Mouse (Mus musculus) neural tube, embryonic 13.5 days (tissue): ENCODE measurements around the gene Olfr48. TPM values are rescaled to one million over a fixed set of nuclear protein-coding genes. Genes with fewer than 3 reads are reported as not detected.

Source experiments
- ATAC-seq: fragments of 200-750 bp; cut with Nextera tagmentation; 2 replicates; pipeline ENCODE4 v1.8.0; 2017; ENCODE audit warnings: low read depth, mild to moderate bottlenecking, moderate TSS enrichment, moderate library complexity
- H3K27ac ChIP-seq: fragments of 300-500 bp; sonication (generic); replicated peaks from 2 replicates; pipeline ENCODE4 v1.5.1; 2015; ENCODE audit warnings: moderate library complexity, mild to moderate bottlenecking, inconsistent platforms
- H3K27me3 ChIP-seq: fragments of 300-500 bp; sonication (generic); 2 replicates; pipeline ENCODE4 v1.6.1; 2015; ENCODE audit warnings: mild to moderate bottlenecking, inconsistent platforms
- H3K36me3 ChIP-seq: fragments of 300-500 bp; sonication (generic); 2 replicates; pipeline ENCODE4 v1.6.1; 2015; ENCODE audit warnings: mild to moderate bottlenecking, inconsistent platforms
- H3K4me1 ChIP-seq: fragments of 300-500 bp; sonication (generic); replicated peaks from 2 replicates; pipeline ENCODE4 v1.6.1; 2015; ENCODE audit warnings: inconsistent platforms
- H3K4me2 ChIP-seq: fragments of 300-500 bp; sonication (generic); 2 replicates; pipeline ENCODE4 v1.6.1; 2015; ENCODE audit warnings: inconsistent platforms, mild to moderate bottlenecking, moderate library complexity
- H3K4me3 ChIP-seq: fragments of 300-500 bp; sonication (generic); 2 replicates; pipeline ENCODE4 v1.5.1; 2015; ENCODE audit warnings: mild to moderate bottlenecking, inconsistent platforms
- H3K9ac ChIP-seq: fragments of 300-500 bp; sonication (generic); 2 replicates; pipeline ENCODE4 v1.6.1; 2015; ENCODE audit warnings: moderate library complexity, mild to moderate bottlenecking, inconsistent platforms
- H3K9me3 ChIP-seq: fragments of 300-500 bp; sonication (generic); 2 replicates; pipeline ENCODE4 v1.6.1; 2016; ENCODE audit warnings: inconsistent platforms
- WGBS: fragments of 180-500 bp; shearing (Covaris S2); methylation state at CpG from one replicate; pipeline ENCODE4 v1.1.7; 2015; 5-methylcytosine and 5-hydroxymethylcytosine counted together
- polyA plus RNA-seq: library from polyadenylated mRNA; unstranded; fragments of >200 nt; fragmentation: Nextera tagmentation; extraction: Ambion mirVana; gene quantifications from 2 replicates; pipeline ENCODE4 v1.2.1, GENCODE M21; 2015

Gene Olfr48
- polyA plus RNA-seq: not detected in 2 replicates

- WGBS: 88% methylated on average over 5 of the region's 5 CpGs
- Histone ChIP-seq H3K4me2 (no peak within 1 kb of the TSS), H3K9ac (no peak within 1 kb of the TSS), H3K36me3 (no peaks in the 10 kb centered on the region), H3K4me3 (no peak within 1 kb of the TSS), H3K4me1 (no peaks in the 10 kb centered on the region), H3K27me3 (no peaks in the 10 kb centered on the region), H3K9me3 (no peaks in the 10 kb centered on the region), H3K27ac (no peak within 1 kb of the TSS)
- ATAC-seq: no peak
Observed at GRCm38 (mm10) chr2:89848105-89848504, at the start of gene Olfr48. TSS of gene Olfr48 (minus strand) at chr2:89848205.

DNA sequence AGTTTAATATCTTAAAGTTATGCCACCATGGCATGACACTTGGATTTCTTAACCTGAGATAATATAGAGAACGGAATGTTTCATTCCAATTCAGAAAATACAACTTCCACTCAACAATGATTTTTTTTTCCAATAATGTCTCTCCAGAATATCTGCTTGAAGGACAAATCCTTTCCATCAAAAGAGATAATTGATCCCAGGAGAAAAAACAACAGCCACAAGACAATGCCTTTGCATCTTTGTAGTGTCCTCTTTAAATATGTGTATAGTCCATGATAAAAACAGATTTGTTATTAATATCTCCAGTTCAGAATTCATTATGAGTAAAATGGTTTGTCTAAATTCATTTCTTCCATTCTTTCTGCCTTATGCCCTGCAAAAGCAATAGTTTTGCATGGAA lies 30.1 kb upstream of the Olfr48 start, which contains the start of gene Olfr1257:
Gene Olfr1257 (plus strand): TSS at position 301 of the 400 bp plus-strand sequence.
- Histone ChIP-seq H3K9ac (no peak within 1 kb of the TSS), H3K4me2 (no peak within 1 kb of the TSS), H3K36me3 (no peaks in the 10 kb centered on the region), H3K27me3 (no peaks in the 10 kb centered on the region), H3K4me3 (no peak within 1 kb of the TSS), H3K27ac (no peak within 1 kb of the TSS), H3K4me1 (no peaks in the 10 kb centered on the region), H3K9me3 (no peaks in the 10 kb centered on the region)
- no peak for ATAC-seq
- 96% methylated on average over 1 of the region's 1 CpGs for WGBS

- no peaks in the 10 kb centered on the region for H3K9me3 ChIP-seq
- H3K9ac ChIP-seq: no peak overlapping the region
- H3K27ac ChIP-seq: no peak overlapping the region
- 97% methylated on average over 1 of the region's 1 CpGs for WGBS
- no peaks in the 10 kb centered on the region for H3K27me3 ChIP-seq
- H3K4me2 ChIP-seq: no peak overlapping the region
- H3K36me3 ChIP-seq: no peaks in the 10 kb centered on the region
- H3K4me1 ChIP-seq: no peaks in the 10 kb centered on the region
- no peak overlapping the region for H3K4me3 ChIP-seq
- no peak for ATAC-seq
Observed at GRCm38 (mm10) chr2:89849230-89849629, 1.2 kb upstream of the Olfr48 start.

- WGBS: 49% methylated on average over 2 of the region's 2 CpGs
- no peak within 1 kb of the TSS for H3K4me3 ChIP-seq
Observed at GRCm38 (mm10) chr2:89841455-89841854, 6.5 kb downstream of the Olfr48 start, which contains the start of gene Olfr1256. TSS of gene Olfr1256 (minus strand) at chr2:89841555.

GRCm38 (mm10) chr2:89820216-89820615 lies 27.8 kb downstream of the Olfr48 start:
- Histone ChIP-seq H3K27me3 (no peaks in the 10 kb centered on the region), H3K36me3 (no peaks in the 10 kb centered on the region), H3K4me3 (no peak overlapping the region), H3K27ac (no peak overlapping the region), H3K9ac (no peak overlapping the region), H3K4me2 (no peak overlapping the region), H3K4me1 (no peaks in the 10 kb centered on the region), H3K9me3 (no peaks in the 10 kb centered on the region)
- ATAC-seq: no peak
- WGBS: 88% methylated on average over 1 of the region's 1 CpGs

More at GRCm38 (mm10) chr2:89841455-89841854, 6.5 kb downstream of the Olfr48 start, which contains the start of gene Olfr1256:
- Histone ChIP-seq H3K4me1 (no peaks in the 10 kb centered on the region), H3K27me3 (no peaks in the 10 kb centered on the region), H3K4me2 (no peak within 1 kb of the TSS), H3K27ac (no peak within 1 kb of the TSS), H3K9ac (no peak within 1 kb of the TSS), H3K9me3 (no peaks in the 10 kb centered on the region), H3K36me3 (no peaks in the 10 kb centered on the region)
- no peak for ATAC-seq

DNA sequence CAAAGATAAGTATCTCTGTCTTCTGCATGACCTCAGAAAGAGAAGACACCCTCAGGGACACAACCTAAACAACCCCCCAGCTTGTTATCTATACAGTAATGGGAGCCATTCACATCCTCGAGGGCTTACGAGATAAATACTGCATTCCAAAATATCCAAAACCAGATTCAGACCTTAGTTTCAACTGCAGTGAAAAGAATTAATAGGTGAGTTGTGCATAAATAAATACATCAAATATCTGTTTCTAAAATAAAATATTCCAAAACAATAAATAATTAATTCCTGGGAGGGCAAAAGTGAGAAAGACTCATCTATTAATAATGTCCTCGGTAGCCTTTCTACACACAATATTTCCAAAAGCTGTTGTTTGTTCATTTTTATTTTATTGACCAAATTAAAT lies 36.3 kb downstream of the Olfr48 start, which contains the start of gene Olfr1255:
Gene Olfr1255 (plus strand): TSS at position 301 of the 400 bp plus-strand sequence.
- WGBS: 87% methylated on average over 3 of the region's 3 CpGs
- Histone ChIP-seq H3K9me3 (no peaks in the 10 kb centered on the region), H3K4me1 (no peaks in the 10 kb centered on the region), H3K27ac (no peak within 1 kb of the TSS), H3K36me3 (no peaks in the 10 kb centered on the region), H3K4me3 (no peak within 1 kb of the TSS), H3K9ac (no peak within 1 kb of the TSS), H3K27me3 (no peaks in the 10 kb centered on the region), H3K4me2 (no peak within 1 kb of the TSS)
- ATAC-seq: no peak

GRCm38 (mm10) chr2:89810751-89811150 lies 37.3 kb downstream of the Olfr48 start:
- H3K4me2 ChIP-seq: no peak overlapping the region
- WGBS: 85% methylated on average over 2 of the region's 2 CpGs
- no peaks in the 10 kb centered on the region for H3K36me3 ChIP-seq
- no peak overlapping the region for H3K27ac ChIP-seq
- H3K9me3 ChIP-seq: no peaks in the 10 kb centered on the region
- no peak for ATAC-seq
- no peaks in the 10 kb centered on the region for H3K27me3 ChIP-seq
- H3K4me3 ChIP-seq: no peak overlapping the region
- no peak overlapping the region for H3K9ac ChIP-seq
- H3K4me1 ChIP-seq: no peaks in the 10 kb centered on the region

DNA sequence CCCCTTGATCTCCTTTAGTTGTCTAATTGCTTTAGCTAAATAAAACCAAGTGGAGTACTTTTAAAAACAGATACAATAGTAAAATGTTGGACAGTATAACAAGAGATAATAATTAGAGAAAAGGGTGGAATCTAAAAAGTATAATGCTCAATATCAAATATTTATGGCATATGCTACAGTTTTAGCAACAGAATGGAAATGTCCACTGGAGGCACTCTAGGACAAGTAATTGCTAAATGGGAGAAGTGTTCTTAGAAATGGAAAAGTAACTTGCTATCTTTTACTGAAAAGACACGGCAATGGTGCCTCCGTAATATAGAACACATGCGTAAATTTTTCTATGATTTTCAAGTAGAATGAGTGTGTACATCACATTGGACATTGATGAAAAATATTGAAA lies 48.4 kb downstream of the Olfr48 start:
- Histone ChIP-seq H3K9me3 (no peaks in the 10 kb centered on the region), H3K4me3 (no peak overlapping the region), H3K27ac (no peak overlapping the region), H3K4me1 (no peaks in the 10 kb centered on the region), H3K27me3 (no peaks in the 10 kb centered on the region), H3K9ac (no peak overlapping the region), H3K36me3 (no peaks in the 10 kb centered on the region), H3K4me2 (no peak overlapping the region)
- ATAC-seq: no peak
- WGBS: 94% methylated on average over 3 of the region's 3 CpGs

GRCm38 (mm10) chr2:89793519-89793918 lies 54.5 kb downstream of the Olfr48 start, which contains the start of gene Olfr1254:
TSS of gene Olfr1254 (minus strand) at chr2:89793619.
- Histone ChIP-seq H3K9me3 (no peaks in the 10 kb centered on the region), H3K9ac (no peak within 1 kb of the TSS), H3K4me2 (no peak within 1 kb of the TSS), H3K4me3 (no peak within 1 kb of the TSS), H3K27me3 (no peaks in the 10 kb centered on the region), H3K4me1 (no peaks in the 10 kb centered on the region), H3K27ac (no peak within 1 kb of the TSS), H3K36me3 (no peaks in the 10 kb centered on the region)
- no peak for ATAC-seq

Other genes starting within 250 kb of the Olfr48 start
- not detected in 2 replicates for gene Olfr1247, start 234.1 kb downstream of the Olfr48 start, polyA plus RNA-seq
- not detected in 2 replicates for gene Olfr1248, start 230.0 kb downstream of the Olfr48 start, polyA plus RNA-seq
- gene Olfr1249, start 213.2 kb downstream of the Olfr48 start, polyA plus RNA-seq: not detected in 2 replicates
- not detected in 2 replicates for gene Olfr1250, start 186.7 kb downstream of the Olfr48 start, polyA plus RNA-seq
- gene Olfr1251, start 176.3 kb downstream of the Olfr48 start, polyA plus RNA-seq: not detected in 2 replicates
- not detected in 2 replicates for gene Olfr1252, start 123.2 kb downstream of the Olfr48 start, polyA plus RNA-seq
- not detected in 2 replicates for gene Olfr1253, start 91.1 kb downstream of the Olfr48 start, polyA plus RNA-seq
- gene Olfr1254, start 54.6 kb downstream of the Olfr48 start, polyA plus RNA-seq: not detected in 2 replicates
- gene Olfr1255, start 36.2 kb downstream of the Olfr48 start, polyA plus RNA-seq: not detected in 2 replicates
- not detected in 2 replicates for gene Olfr1256, start 6.7 kb downstream of the Olfr48 start, polyA plus RNA-seq
- not detected in 2 replicates for gene Olfr1257, start 30.2 kb upstream of the Olfr48 start, polyA plus RNA-seq
- not detected in 2 replicates for gene Olfr1258, start 79.1 kb upstream of the Olfr48 start, polyA plus RNA-seq
- not detected in 2 replicates for gene Olfr1259, start 100.5 kb upstream of the Olfr48 start, polyA plus RNA-seq
- gene Olfr1260, start 126.1 kb upstream of the Olfr48 start, polyA plus RNA-seq: not detected in 2 replicates
- not detected in 2 replicates for gene Olfr1261, start 143.0 kb upstream of the Olfr48 start, polyA plus RNA-seq
- not detected in 2 replicates for gene Olfr1262, start 151.9 kb upstream of the Olfr48 start, polyA plus RNA-seq
- gene Olfr1263, start 163.9 kb upstream of the Olfr48 start, polyA plus RNA-seq: not detected in 2 replicates
- not detected in 2 replicates for gene Olfr1264, start 177.4 kb upstream of the Olfr48 start, polyA plus RNA-seq
- not detected in 2 replicates for gene Olfr1265, start 187.1 kb upstream of the Olfr48 start, polyA plus RNA-seq
- not detected in 2 replicates for gene Olfr140, start 215.4 kb upstream of the Olfr48 start, polyA plus RNA-seq